Mouse (Mus musculus) lung, postnatal 14 days (tissue): ENCODE data around the gene Col23a1.

Experiments used
- DNase-seq: peaks from one replicate; pipeline ENCODE4 v3.0.0; 2021

The Col23a1 gene

GRCm38 (mm10) chr11:51289564-51290041, at the start of gene Col23a1:
Gene Col23a1 (plus strand): TSS chr11:51289920.
- DNase-seq, result peak; percentile 84

DNA sequence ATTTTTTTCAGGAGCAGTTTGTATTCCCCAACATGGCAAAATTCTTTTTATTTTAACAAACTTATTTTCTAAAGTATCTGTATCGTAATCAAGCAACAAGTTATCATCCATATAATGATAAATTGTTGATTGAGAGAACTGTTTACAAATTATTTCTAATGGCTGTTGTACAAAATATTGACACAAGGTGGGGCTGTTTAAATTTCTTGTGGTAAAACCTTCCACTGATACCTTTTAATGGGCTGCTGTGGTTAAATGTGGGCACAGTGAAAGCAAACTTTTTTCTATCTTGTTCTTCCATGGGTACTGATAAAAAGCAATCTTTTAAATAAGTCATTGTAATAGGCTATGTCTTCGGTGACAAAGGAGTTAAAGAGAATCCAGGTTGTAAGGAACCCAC, 46.8 kb upstream of the Col23a1 start:
- no peak for DNase-seq

- DNase-seq, result no peak
Observed at GRCm38 (mm10) chr11:51257006-51257405, 32.7 kb upstream of the Col23a1 start.

DNA sequence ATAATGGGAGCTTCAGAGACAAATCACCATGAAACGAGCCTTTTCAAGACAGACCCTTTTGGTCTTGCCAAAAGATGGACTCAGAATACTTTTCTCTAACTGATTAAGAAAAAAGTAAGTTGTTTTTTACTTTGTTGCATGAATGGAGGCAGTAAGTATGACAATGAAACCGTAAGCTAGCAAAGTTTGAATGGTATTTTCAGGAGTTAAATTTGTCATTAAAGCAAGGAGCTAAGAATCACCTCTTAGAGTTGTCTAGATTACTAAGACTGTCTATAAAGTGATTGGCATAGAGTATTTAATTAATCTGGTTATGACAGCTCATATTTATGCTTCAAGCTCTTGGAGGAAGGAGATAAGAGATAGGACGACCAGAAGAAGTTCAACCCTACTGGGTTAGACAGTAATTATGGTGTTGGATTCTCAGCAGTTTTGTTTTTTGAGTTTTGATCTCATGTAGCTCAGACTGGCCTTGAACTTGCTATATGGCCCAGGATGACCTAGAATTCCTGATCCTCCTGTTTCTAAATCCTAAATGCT, 28.0 kb upstream of the Col23a1 start, which contains the start of gene Clk4:
Gene Clk4, plus strand, starts transcription at position 51 of the 540 bp plus-strand sequence.
- no peak for DNase-seq

DNA sequence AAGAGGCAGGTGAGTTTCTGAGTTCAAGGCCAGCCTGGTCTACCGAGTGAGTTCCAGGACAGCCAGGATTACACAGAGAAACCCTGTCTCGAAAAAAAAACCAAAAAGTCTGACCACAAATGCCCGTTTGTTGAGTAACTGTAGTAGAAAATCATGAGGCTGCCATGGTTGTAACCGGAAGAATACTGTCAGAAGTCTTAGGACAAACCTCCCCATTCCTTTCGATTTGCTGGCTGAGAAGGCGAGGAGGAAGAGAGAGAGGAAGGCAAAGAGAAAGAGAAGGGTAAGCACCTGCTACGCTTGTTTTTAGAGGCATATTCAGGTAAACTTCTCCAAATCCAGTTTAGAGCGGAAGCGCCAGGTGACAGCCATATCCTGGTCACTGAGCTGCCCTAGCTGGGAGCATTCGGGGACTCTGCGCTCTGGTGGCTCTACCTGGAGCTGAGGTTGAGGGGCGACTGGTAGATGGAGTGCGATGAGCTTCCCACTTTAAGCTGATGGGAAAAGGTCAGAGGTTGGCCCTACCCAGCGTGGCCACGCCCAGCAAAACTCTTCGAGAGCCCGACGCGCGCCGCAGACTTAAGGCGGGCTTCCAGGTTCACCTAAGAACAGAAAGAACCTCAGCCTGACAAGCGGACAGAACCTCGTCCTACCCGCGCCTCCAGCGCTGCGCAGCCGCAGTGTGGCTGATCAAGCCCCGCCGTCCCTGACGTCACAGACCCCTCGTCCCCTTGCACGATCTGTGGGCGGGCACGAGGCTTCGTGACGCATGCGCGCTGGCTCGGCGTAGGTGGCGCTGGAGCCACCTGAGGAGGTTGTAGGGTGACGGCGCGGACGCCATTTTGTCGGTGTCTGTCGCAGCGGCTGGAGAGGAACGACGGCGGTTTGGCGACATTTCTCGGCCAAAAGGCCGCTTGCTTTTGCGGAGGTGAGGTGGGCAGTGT, 27.1 kb upstream of the Col23a1 start, which contains the start of gene BC049762:
Gene BC049762, minus strand, starts transcription at position 705 of the 944 bp plus-strand sequence.
- peak; percentile 99 for DNase-seq

DNA sequence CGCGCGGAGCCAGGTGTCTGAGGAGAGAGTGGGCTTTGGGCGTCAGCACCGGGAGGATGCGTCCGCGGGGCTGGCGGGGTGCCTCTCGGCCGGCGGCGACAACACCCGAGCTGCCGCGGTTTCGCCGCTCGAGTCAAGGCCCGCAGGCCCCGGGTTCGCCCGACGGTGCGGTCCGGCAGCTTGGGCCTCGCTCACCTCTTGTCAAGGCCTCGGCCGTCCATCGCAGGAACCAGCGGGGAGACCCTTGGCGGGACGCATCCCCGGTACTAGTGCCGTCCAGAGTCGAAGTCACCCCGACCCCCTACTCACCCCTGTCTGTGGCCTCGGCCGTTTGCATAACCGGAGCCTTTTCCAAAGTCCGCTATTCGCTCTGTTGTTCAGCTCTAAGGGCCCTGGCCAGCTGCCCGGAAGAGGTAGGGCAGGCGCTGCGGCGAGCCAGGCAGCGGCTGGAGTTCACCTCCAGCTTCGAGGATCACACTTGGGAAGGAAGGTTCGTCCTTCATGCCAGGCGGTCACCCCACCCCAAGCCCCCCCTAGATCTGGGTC, 26.4 kb upstream of the Col23a1 start:
- peak; percentile 71 for DNase-seq

- peak; percentile 51 for DNase-seq
Observed at GRCm38 (mm10) chr11:51264352-51264751, 25.4 kb upstream of the Col23a1 start.

- DNase-seq, result peak; percentile 18
Observed at GRCm38 (mm10) chr11:51265326-51265725, 24.4 kb upstream of the Col23a1 start.

GRCm38 (mm10) chr11:51274418-51274817, 15.3 kb upstream of the Col23a1 start:
- no peak for DNase-seq

DNA sequence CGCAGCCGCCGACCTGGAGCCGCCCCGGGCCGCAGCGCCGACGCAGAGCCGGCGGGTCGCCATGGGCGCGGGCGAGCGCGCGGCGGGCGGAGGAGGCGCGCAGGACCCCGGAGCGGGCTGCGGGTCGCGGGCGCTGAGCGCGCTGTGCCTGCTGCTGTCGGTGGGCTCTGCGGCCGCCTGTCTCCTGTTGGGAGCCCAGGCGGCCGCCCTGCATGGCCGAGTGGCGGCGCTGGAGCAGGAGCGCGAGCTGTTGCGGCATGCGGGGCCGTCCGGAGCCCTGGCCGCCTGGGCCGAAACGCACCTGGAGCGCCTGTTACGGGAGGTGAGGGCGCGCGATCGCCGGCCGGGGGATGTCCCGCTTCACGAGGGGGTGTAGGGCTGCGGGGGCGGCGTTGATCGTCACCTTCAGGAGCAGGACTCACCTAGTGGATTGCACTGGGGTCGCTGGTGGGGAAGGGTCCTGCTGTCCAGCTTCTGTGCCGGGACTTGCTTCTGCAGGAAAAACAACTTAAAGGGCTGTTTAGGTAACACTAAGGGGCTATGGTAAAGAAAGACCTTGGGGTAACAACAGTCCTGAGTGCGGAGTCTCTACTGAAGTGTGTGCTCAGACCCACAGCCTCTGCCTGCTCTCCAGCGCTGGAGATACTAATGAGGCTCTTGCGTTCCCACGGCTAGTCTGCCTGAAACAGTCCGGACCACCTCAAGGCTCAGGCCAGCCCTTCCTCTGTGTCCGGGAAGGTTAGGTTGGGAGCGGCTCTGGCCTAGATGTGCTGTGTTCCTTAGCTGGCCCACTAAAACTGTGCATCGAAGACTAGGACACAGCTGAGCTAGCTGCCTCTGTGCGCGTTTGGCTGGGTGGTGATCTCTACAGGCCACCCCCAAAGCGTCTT, 591 bp downstream of the Col23a1 start:
- DNase-seq, result peak; percentile 59

DNA sequence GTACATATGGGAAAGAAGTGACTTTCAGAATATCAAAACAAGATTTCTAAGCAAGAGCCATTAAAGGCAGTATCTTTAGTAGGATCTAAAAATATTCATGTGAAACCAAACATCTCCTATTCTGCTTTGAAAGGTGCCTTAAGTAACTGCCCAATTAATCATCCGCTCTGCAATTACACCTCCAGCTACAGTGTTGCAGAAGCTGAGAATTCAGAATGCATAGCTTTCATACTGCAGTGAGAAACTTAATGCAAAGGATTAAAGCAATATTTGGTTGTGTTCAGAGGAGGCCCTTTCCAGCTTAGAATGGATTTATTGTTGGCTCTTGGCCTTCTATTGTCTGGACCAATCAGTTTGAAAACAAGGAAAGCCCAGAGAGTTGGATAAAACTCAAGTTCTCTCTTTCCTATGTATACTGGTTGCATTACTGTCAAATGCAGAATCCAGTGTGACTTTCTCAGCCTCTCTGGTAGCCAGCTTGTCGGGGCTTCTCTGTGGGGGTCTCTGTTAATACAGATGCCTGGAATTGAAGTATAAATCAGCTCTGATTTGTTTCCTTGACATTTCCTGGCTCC, 4.3 kb downstream of the Col23a1 start:
- no peak for DNase-seq

DNA sequence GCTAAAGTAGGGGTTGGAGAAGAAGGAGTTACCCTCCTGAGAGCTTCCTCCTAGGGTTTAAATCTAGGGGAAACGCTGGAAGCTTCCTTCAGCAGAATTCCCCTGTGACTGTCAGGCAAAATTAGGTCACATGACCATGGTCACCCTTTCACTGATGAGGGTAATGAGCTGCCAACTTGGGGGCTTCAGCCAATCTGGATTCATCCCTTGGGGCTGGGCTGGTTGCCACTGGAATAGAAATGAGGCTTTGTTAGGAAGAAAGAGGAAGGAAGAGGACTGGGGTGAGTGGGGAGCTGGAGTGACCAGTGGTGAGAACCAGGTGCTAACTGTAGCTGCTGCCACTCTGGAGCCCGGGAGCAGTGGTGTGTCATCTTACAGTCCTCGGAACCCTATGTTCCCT, 6.0 kb downstream of the Col23a1 start:
- no peak for DNase-seq

DNA sequence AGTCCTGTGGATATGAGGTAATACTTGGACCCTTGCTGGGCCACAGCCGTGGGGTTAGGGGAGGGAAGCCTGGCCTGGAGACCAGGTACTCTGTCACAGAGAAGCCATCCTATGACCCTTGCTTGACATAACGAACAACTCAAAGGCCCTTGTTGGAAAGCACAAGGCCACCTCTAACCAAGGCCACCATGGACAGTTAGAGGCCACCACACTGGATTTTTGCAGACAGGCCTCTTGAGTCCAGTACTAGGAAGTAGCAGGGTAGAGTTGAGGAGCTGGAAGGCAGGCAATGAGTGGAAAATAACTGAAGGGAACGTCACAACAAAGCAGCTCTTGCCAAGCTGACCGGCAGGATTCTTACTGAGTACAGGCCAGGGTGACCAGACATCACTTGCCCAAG, 9.0 kb downstream of the Col23a1 start:
- no peak for DNase-seq

- no peak for DNase-seq
Observed at GRCm38 (mm10) chr11:51302396-51302795, 12.7 kb downstream of the Col23a1 start.

- DNase-seq, result no peak
Observed at GRCm38 (mm10) chr11:51303981-51304553, 14.3 kb downstream of the Col23a1 start.

DNA sequence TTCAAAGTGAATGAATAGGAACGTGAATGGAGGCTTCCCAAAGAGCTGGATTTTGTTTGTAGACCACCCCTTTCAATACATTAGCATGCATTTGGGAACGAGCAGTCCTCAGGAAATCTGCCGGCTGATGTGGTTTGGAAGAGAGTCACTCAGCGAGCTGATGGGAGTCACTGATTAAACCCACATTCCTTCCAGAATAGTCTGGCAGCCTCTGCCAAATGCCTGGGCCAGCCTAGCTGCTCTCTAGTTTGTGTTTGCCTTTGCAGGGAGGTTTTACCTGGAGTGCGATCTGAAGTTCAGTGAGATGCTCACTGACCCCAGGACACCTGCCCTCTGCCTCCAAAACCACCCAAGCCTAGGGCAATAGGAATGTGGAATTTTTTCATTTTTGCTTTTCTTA, 18.6 kb downstream of the Col23a1 start:
- peak; percentile 37 for DNase-seq

- DNase-seq, result no peak
Observed at GRCm38 (mm10) chr11:51311846-51312245, 22.1 kb downstream of the Col23a1 start.

- no peak for DNase-seq
Observed at GRCm38 (mm10) chr11:51315991-51316810, 26.5 kb downstream of the Col23a1 start.

DNA sequence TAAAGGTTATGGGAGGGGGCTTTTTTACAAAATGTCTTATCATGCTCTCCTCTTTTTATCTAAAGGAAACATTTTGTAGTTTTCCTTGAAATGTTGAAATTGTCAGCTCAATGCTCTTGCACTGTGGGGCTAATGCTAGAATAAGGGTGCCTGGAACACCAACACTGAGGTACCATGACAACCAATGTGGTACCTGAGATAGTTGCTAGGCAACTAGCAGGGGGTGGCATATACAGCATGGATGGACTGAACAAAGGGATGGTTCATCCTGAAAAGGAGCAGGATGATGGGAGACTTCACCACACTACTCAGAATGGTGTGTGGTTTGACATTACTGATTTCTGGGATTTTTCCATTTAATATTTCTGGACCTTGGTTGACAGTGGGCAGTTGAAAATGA, 30.9 kb downstream of the Col23a1 start:
- no peak for DNase-seq

DNA sequence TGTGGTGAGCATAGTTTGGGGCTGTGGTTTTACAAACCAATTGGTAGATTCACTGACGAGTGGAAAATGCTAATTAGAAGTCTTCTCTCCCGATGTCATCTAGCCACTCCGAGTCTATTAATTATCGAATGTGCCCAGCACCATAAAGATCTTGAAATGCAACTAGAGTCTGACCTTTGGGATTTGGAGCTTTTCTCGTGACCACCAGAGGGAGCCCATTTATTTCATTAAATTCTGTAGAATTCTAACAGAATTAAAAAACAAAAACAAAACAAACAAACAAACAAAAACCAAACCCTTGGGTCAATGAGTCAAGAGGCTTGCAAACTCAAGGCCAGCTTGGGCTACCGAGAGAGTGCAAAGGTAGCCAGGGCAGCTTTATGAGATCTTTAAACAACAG, 37.2 kb downstream of the Col23a1 start:
- DNase-seq, result peak; percentile 34

DNA sequence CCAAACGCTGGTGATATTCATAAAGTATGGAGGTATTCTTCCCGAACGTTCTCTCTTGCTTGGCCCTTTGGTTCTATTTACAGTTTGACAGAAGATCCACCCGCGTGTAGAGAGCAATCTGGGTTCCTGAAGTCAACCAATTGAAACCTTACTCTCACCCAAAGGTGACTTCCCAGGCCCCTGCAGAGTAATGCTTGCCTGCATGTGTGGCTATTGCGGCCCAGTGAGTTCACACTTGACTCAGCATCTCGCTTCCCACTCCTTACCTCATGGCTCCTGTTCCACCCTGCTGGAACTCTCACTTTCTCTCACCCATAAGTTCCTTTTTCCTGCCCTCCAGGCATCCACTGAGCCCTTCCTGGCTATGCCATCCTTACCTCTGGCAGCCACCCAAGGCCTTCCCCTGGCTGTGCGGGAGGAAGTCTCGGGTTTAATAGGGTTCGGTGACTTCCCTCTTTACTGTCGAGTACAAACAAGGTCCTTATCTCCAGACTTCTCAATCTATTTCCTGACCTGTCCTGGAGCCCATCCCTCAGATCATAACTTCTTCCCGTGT, 38.7 kb downstream of the Col23a1 start:
- DNase-seq, result peak; percentile 14
